Mouse (Mus musculus): ENCODE measurements at regions not wholly inside any gene's neighbourhood (a gene's known extent, or its start where the extent isn't known, plus 50 kb on each side); places are given as distances from the start of the nearest gene placed in this dataset.

GRCm38 (mm10) chr13:112185116-112185515, 103.1 kb upstream of the Ankrd55 start:
- Histone ChIP-seq H3K4me2 (ENCODE audit: low read depth) (0 out of 2 replicates have a peak overlapping the region, but pooled peaks have one; percentile 9), H3K9ac (ENCODE audit: low read length) (no peak overlapping the region), H3K4me3 (ENCODE audit: low read depth, low read length) (no peak overlapping the region), H3K4me1 (ENCODE audit: control insufficient read depth, insufficient read depth, low read length) (no peaks in the 10 kb centered on the region), H3K36me3 (ENCODE audit: control insufficient read depth, insufficient read depth, low read length) (no peaks in the 10 kb centered on the region), H3K27me3 (ENCODE audit: control insufficient read depth, insufficient read depth, low read length) (no peaks in the 10 kb centered on the region), H3K9me3 (ENCODE audit: control insufficient read depth, low read length) (no peaks in the 10 kb centered on the region), H3K27ac (ENCODE audit: low read depth, low read length) (no peak overlapping the region)
- ATAC-seq (ENCODE audit: insufficient read depth, low FRiP score, low TSS enrichment): no peak
- 25% methylated on average over 8 of the region's 12 CpGs for WGBS
- DNase-seq (ENCODE audit: low spot score): peak; percentile 23

- Histone ChIP-seq H3K27me3 (ENCODE audit: control insufficient read depth, insufficient read depth, low read length) (no peaks in the 10 kb centered on the region), H3K4me3 (ENCODE audit: low read depth, low read length) (no peak overlapping the region), H3K4me2 (ENCODE audit: low read depth) (no peak overlapping the region), H3K9me3 (ENCODE audit: control insufficient read depth, low read length) (no peaks in the 10 kb centered on the region), H3K36me3 (ENCODE audit: control insufficient read depth, insufficient read depth, low read length) (no peaks in the 10 kb centered on the region), H3K9ac (ENCODE audit: low read length) (no peak overlapping the region), H3K27ac (ENCODE audit: low read depth, low read length) (no peak overlapping the region), H3K4me1 (ENCODE audit: control insufficient read depth, insufficient read depth, low read length) (no peaks in the 10 kb centered on the region)
- no peak for DNase-seq (ENCODE audit: low spot score)
- 83% methylated on average over 3 of the region's 3 CpGs for WGBS
- no peak for ATAC-seq (ENCODE audit: insufficient read depth, low FRiP score, low TSS enrichment)
Measured at GRCm38 (mm10) chr13:112187226-112187625, 101.0 kb upstream of the Ankrd55 start.

DNA sequence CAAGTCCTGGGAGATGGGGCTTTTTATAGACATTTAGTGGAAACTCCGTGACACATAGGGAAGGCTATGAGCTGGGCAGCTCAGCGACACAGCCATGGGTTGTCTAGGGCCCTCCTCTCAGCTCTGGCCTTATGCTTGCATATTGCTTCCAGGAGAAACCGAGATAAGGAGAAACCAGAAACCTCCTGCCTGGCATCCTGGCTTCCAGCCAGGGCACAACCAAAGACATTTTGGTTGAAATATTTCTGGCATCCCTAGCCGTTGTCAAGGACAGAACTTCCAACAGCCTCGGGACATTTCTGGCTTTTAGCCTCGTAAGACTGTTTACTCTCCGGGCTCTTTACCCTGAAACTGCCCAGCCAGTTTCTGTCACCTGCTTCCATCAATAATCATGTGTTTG, 99.9 kb upstream of the Ankrd55 start:
- no peaks in the 10 kb centered on the region for H3K9me3 ChIP-seq (ENCODE audit: control insufficient read depth, low read length)
- H3K4me1 ChIP-seq (ENCODE audit: control insufficient read depth, insufficient read depth, low read length): no peaks in the 10 kb centered on the region
- DNase-seq (ENCODE audit: low spot score): no peak
- 86% methylated on average over 7 of the region's 7 CpGs for WGBS
- no peaks in the 10 kb centered on the region for H3K27me3 ChIP-seq (ENCODE audit: control insufficient read depth, insufficient read depth, low read length)
- H3K4me3 ChIP-seq (ENCODE audit: low read depth, low read length): no peak overlapping the region
- H3K27ac ChIP-seq (ENCODE audit: low read depth, low read length): no peak overlapping the region
- no peak overlapping the region for H3K4me2 ChIP-seq (ENCODE audit: low read depth)
- ATAC-seq (ENCODE audit: insufficient read depth, low FRiP score, low TSS enrichment): no peak
- H3K36me3 ChIP-seq (ENCODE audit: control insufficient read depth, insufficient read depth, low read length): no peaks in the 10 kb centered on the region
- no peak overlapping the region for H3K9ac ChIP-seq (ENCODE audit: low read length)

DNA sequence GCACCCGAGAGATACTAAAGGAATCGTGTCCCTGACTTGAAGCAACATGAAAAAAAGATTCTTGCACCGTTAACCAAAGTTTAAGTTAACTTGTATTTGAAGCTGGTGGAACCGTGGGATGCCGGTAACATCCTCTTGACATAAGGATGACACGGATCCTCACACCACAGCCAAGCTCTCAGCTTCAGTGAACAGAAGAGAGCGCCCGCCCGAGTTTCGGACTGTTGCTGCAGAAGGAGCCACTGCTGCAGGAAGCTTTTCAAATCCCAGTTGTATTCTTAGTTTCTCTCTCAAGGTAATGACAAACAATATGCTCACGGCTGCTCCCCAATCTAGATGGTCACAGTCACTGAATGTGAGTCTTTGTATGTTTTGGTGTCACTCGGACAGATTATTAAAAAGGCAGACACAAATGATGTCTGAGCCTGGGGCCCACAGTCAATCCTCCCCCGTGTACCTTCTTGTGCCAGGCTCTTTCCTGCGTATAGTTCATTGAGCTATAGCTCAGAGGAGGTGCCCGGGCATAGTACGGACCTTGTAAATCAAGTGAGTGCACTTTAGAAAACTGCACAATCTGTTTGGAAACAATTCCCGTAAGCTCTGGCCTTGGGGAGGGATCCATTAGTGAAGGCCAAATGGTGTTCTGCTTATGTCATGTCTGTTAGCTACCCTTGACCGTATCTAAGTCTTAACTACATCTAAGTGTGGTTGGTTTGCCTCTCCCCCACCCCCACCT, 99.3 kb upstream of the Ankrd55 start:
- no peak overlapping the region for H3K9ac ChIP-seq (ENCODE audit: low read length)
- no peak overlapping the region for H3K27ac ChIP-seq (ENCODE audit: low read depth, low read length)
- H3K36me3 ChIP-seq (ENCODE audit: control insufficient read depth, insufficient read depth, low read length): no peaks in the 10 kb centered on the region
- no peaks in the 10 kb centered on the region for H3K9me3 ChIP-seq (ENCODE audit: control insufficient read depth, low read length)
- H3K4me2 ChIP-seq (ENCODE audit: low read depth): no peak overlapping the region
- ATAC-seq (ENCODE audit: insufficient read depth, low FRiP score, low TSS enrichment) (no peak), DNase-seq (ENCODE audit: low spot score) (no peak)
- no peaks in the 10 kb centered on the region for H3K4me1 ChIP-seq (ENCODE audit: control insufficient read depth, insufficient read depth, low read length)
- no peaks in the 10 kb centered on the region for H3K27me3 ChIP-seq (ENCODE audit: control insufficient read depth, insufficient read depth, low read length)
- WGBS: 90% methylated on average over 18 of the region's 18 CpGs
- no peak overlapping the region for H3K4me3 ChIP-seq (ENCODE audit: low read depth, low read length)

DNA sequence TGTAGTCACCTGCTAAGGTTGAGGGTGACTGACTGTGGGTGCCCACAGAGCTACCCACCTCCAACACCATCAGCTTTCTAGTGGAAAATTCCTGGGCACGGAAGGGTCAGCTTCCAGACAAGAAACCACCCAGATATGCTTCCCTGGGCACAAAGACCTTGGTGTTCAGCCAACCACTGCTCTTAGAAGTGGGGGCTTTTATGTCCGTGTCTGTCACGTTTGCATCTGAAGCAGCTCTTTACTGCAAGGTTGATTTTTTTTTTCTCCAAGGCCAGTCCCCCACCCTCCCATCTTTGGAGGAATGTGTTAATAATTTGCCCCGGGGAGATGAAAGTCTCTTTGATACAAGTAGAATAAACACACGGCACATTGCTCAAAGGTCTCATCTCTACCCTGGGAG, 98.6 kb upstream of the Ankrd55 start:
- whole genome bisulfite sequencing: 58% methylated on average over 5 of the region's 5 CpGs
- Histone ChIP-seq H3K36me3 (ENCODE audit: control insufficient read depth, insufficient read depth, low read length) (no peaks in the 10 kb centered on the region), H3K27me3 (ENCODE audit: control insufficient read depth, insufficient read depth, low read length) (no peaks in the 10 kb centered on the region), H3K4me3 (ENCODE audit: low read depth, low read length) (no peak overlapping the region), H3K4me1 (ENCODE audit: control insufficient read depth, insufficient read depth, low read length) (no peaks in the 10 kb centered on the region), H3K9me3 (ENCODE audit: control insufficient read depth, low read length) (no peaks in the 10 kb centered on the region), H3K4me2 (ENCODE audit: low read depth) (no peak overlapping the region), H3K27ac (ENCODE audit: low read depth, low read length) (no peak overlapping the region), H3K9ac (ENCODE audit: low read length) (no peak overlapping the region)
- DNase-seq (ENCODE audit: low spot score) (no peak), ATAC-seq (ENCODE audit: insufficient read depth, low FRiP score, low TSS enrichment) (no peak)

GRCm38 (mm10) chr13:112192192-112192905, 95.9 kb upstream of the Ankrd55 start:
- 51% methylated on average over 9 of the region's 9 CpGs for WGBS
- Histone ChIP-seq H3K27ac (ENCODE audit: low read depth, low read length) (no peak overlapping the region), H3K4me2 (ENCODE audit: low read depth) (no peak overlapping the region), H3K9ac (ENCODE audit: low read length) (no peak overlapping the region), H3K9me3 (ENCODE audit: control insufficient read depth, low read length) (no peaks in the 10 kb centered on the region), H3K27me3 (ENCODE audit: control insufficient read depth, insufficient read depth, low read length) (no peaks in the 10 kb centered on the region), H3K4me3 (ENCODE audit: low read depth, low read length) (no peak overlapping the region), H3K36me3 (ENCODE audit: control insufficient read depth, insufficient read depth, low read length) (no peaks in the 10 kb centered on the region), H3K4me1 (ENCODE audit: control insufficient read depth, insufficient read depth, low read length) (no peaks in the 10 kb centered on the region)
- DNase-seq (ENCODE audit: low spot score) (no peak), ATAC-seq (ENCODE audit: insufficient read depth, low FRiP score, low TSS enrichment) (no peak)

DNA sequence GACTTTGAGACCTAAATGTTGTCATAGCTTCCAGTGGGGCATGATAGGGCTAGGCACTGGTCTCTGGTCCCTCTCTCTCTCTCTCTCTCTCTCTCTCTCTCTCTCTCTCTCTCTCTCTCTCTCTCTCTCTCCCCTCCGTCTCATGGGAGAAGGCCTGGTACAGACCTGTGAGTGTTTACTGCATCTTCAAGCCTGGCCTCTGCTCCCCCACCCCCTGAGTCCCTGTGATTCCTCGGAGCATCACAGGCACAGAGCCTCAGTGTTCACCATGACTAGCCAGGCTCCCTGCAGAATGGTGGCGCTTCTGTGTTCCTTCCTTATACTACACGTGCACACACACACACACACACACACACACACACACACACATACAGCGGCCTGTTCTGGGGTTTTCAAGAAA, 94.6 kb upstream of the Ankrd55 start:
- no peak overlapping the region for H3K4me2 ChIP-seq (ENCODE audit: low read depth)
- WGBS: 70% methylated on average over 5 of the region's 5 CpGs
- no peaks in the 10 kb centered on the region for H3K9me3 ChIP-seq (ENCODE audit: control insufficient read depth, low read length)
- no peaks in the 10 kb centered on the region for H3K27me3 ChIP-seq (ENCODE audit: control insufficient read depth, insufficient read depth, low read length)
- ATAC-seq (ENCODE audit: insufficient read depth, low FRiP score, low TSS enrichment) (no peak), DNase-seq (ENCODE audit: low spot score) (no peak)
- no peaks in the 10 kb centered on the region for H3K4me1 ChIP-seq (ENCODE audit: control insufficient read depth, insufficient read depth, low read length)
- H3K4me3 ChIP-seq (ENCODE audit: low read depth, low read length): no peak overlapping the region
- no peak overlapping the region for H3K9ac ChIP-seq (ENCODE audit: low read length)
- no peak overlapping the region for H3K27ac ChIP-seq (ENCODE audit: low read depth, low read length)
- H3K36me3 ChIP-seq (ENCODE audit: control insufficient read depth, insufficient read depth, low read length): no peaks in the 10 kb centered on the region

- ATAC-seq (ENCODE audit: insufficient read depth, low FRiP score, low TSS enrichment): no peak
Measured at GRCm38 (mm10) chr13:112194991-112195390, 93.3 kb upstream of the Ankrd55 start.

GRCm38 (mm10) chr13:112196789-112197188, 91.5 kb upstream of the Ankrd55 start:
- Histone ChIP-seq H3K4me3 (ENCODE audit: low read depth, low read length) (no peak overlapping the region), H3K27ac (ENCODE audit: low read depth, low read length) (no peak overlapping the region), H3K36me3 (ENCODE audit: control insufficient read depth, insufficient read depth, low read length) (no peaks in the 10 kb centered on the region), H3K4me1 (ENCODE audit: control insufficient read depth, insufficient read depth, low read length) (no peaks in the 10 kb centered on the region), H3K9ac (ENCODE audit: low read length) (no peak overlapping the region), H3K4me2 (ENCODE audit: low read depth) (peak overlapping the region; percentile 27), H3K27me3 (ENCODE audit: control insufficient read depth, insufficient read depth, low read length) (no peaks in the 10 kb centered on the region), H3K9me3 (ENCODE audit: control insufficient read depth, low read length) (no peaks in the 10 kb centered on the region)
- ATAC-seq (ENCODE audit: insufficient read depth, low FRiP score, low TSS enrichment) (no peak), DNase-seq (ENCODE audit: low spot score) (peak; percentile 57)
- 9% methylated on average over 13 of the region's 13 CpGs for WGBS

More at GRCm38 (mm10) chr13:112194991-112195390, 93.3 kb upstream of the Ankrd55 start:
- Histone ChIP-seq H3K27ac (ENCODE audit: low read depth, low read length) (no peak overlapping the region), H3K9ac (ENCODE audit: low read length) (no peak overlapping the region), H3K4me1 (ENCODE audit: control insufficient read depth, insufficient read depth, low read length) (no peaks in the 10 kb centered on the region), H3K36me3 (ENCODE audit: control insufficient read depth, insufficient read depth, low read length) (no peaks in the 10 kb centered on the region), H3K27me3 (ENCODE audit: control insufficient read depth, insufficient read depth, low read length) (no peaks in the 10 kb centered on the region), H3K4me2 (ENCODE audit: low read depth) (no peak overlapping the region), H3K4me3 (ENCODE audit: low read depth, low read length) (no peak overlapping the region), H3K9me3 (ENCODE audit: control insufficient read depth, low read length) (no peaks in the 10 kb centered on the region)
- 83% methylated on average over 5 of the region's 5 CpGs for WGBS
- no peak for DNase-seq (ENCODE audit: low spot score)

Data from neural tube, embryonic 11.5 days (tissue).